Mouse (Mus musculus): ENCODE results near the gene Foxj2. TPM values are rescaled to one million over a fixed set of nuclear protein-coding genes. Genes with fewer than 3 reads are reported as not detected.
A peak's percentile ranks its signal among the peaks of the same experiment; 100 is the strongest.

Gene Foxj2
- polyA plus RNA-seq, 1 experiment from 2014 or later = 5.0 TPM

DNA sequence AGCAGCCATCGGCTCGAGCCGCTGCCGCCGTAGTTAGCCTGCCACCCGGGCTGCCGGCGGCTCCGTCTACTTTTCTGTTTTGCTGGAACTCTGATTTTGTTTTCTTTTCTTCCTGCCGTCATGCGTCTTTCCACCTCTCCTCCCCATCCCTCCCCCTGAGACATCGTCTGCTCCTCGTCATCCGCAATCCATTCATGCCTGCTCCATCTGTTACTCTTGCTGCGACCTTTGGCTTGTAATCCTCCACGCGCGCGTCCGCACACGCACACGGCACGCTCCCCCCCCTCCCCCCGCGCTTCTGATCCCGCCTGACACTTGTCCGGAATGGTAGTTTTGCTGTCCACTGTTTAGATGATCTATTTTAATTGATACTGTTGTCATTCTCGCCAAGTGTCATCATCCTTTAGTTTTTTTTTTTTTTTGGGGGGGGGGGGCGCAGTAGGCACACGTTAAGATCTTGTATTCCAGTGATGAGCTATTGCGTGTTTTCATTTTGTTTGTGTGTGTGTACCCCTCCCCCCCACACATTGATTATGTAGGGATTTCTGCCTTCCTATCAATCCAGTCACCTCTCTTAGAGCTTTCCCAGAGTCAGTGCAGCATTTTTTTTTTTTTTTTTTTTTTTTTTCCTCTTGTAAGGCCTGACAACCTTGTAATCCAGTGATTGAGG, 55.1 kb downstream of the Foxj2 start:
- WGBS = 1% methylated on average over 31 of the region's 31 CpGs
- Histone ChIP-seq H3K36me3 (peaks cover 8% of the 10 kb centered on the region; the same call in 1 of the 2 replicates), H3K4me1 (replicated peaks) (peaks cover 13% of the 10 kb centered on the region), H3K9me3 (replicated peaks) (no peaks in the 10 kb centered on the region), H3K4me3 (peak overlapping the region; percentile 97), H3K9ac (peak overlapping the region; percentile 97), H3K27me3 (no peaks in the 10 kb centered on the region), H3K4me2 (peak overlapping the region; percentile 64), H3K27ac (peak overlapping the region; percentile 94)
- ATAC-seq (replicated peaks; ENCODE audit: insufficient number of reproducible peaks, insufficient read depth, low FRiP score, low read depth) = peak; percentile 72

DNA sequence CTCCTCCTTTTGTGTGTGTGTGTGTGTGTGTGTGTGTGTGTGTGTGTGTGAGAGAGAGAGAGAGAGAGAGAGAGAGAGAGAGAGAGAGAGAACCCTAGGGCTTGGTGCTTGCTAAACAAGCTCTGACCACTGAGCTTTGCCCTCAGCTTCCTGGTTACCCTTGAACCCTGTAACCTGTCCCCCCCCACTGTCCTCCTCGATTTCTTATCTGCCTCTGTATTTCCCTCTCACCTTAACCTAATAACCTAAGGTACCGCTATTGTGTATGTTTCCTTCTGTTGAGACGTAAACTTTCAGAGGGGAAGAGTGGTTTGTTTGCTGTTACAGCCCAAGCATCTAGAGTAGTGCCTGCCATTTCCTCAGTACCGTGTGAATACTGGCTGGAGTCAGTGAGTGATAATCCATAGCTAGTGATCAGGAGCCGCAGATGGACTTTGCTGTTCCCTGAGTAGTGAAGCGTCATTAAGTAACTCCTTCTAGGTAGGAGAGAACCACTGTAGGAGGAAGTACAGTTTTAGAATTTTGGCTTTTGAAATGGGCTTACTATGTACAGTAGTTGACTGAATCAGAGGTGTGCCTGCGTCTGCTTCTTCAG, 59.5 kb downstream of the Foxj2 start:
- Histone ChIP-seq H3K4me1 (replicated peaks) (peaks cover 13% of the 10 kb centered on the region), H3K27ac (no peak overlapping the region), H3K9ac (no peak overlapping the region), H3K4me2 (no peak overlapping the region), H3K4me3 (no peak overlapping the region), H3K36me3 (peaks cover 50% of the 10 kb centered on the region), H3K27me3 (no peaks in the 10 kb centered on the region), H3K9me3 (replicated peaks) (no peaks in the 10 kb centered on the region)
- no peak for ATAC-seq (replicated peaks; ENCODE audit: insufficient number of reproducible peaks, insufficient read depth, low FRiP score, low read depth)
- WGBS = 87% methylated on average over 7 of the region's 7 CpGs

- Histone ChIP-seq H3K9me3 (replicated peaks) (no peaks in the 10 kb centered on the region), H3K4me1 (replicated peaks) (peaks cover 13% of the 10 kb centered on the region), H3K27ac (no peak overlapping the region), H3K4me3 (no peak overlapping the region), H3K9ac (no peak overlapping the region), H3K27me3 (no peaks in the 10 kb centered on the region), H3K4me2 (no peak overlapping the region), H3K36me3 (peaks cover 57% of the 10 kb centered on the region)
- ATAC-seq (replicated peaks; ENCODE audit: insufficient number of reproducible peaks, insufficient read depth, low FRiP score, low read depth) = no peak
- WGBS = 91% methylated on average over 7 of the region's 7 CpGs
Observed at GRCm38 (mm10) chr6:122879781-122880505, 60.2 kb downstream of the Foxj2 start.

- Histone ChIP-seq H3K4me1 (replicated peaks) (0 out of 2 replicates have a peak, but pooled peaks cover under 1% of the 10 kb centered on the region), H3K4me2 (no peak overlapping the region), H3K4me3 (no peak overlapping the region), H3K27ac (no peak overlapping the region), H3K9ac (no peak overlapping the region), H3K36me3 (peaks cover 66% of the 10 kb centered on the region), H3K27me3 (no peaks in the 10 kb centered on the region), H3K9me3 (replicated peaks) (no peaks in the 10 kb centered on the region)
- 80% methylated on average over 12 of the region's 12 CpGs for WGBS
- no peak for ATAC-seq (replicated peaks; ENCODE audit: insufficient number of reproducible peaks, insufficient read depth, low FRiP score, low read depth)
Observed at GRCm38 (mm10) chr6:122881287-122881686, 61.6 kb downstream of the Foxj2 start.

DNA sequence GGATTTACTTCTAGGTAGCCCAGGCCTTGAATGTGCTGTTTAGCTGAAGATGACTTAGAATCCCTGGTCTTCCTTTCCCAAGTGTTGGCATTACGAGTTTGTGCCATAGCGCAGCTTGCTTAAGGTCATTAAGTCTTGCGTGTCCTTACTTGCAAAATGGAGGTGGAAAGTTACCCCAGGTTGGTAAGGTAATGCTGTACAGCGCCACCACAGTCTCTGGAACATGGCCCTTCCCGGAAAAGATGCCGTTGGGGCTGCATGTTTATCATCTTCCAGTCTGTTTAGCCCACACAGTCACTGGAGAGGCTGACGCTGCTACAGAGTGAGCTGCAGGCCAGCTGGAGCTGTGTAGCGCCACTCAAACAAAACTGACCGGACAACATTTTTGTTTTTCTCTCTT, 63.9 kb downstream of the Foxj2 start:
- WGBS = 91% methylated on average over 9 of the region's 9 CpGs
- no peak overlapping the region for H3K27ac ChIP-seq
- H3K27me3 ChIP-seq = no peaks in the 10 kb centered on the region
- peaks cover 83% of the 10 kb centered on the region for H3K36me3 ChIP-seq
- ATAC-seq (replicated peaks; ENCODE audit: insufficient number of reproducible peaks, insufficient read depth, low FRiP score, low read depth) = no peak
- no peak overlapping the region for H3K4me2 ChIP-seq
- no peaks in the 10 kb centered on the region for H3K4me1 ChIP-seq (replicated peaks)
- no peak overlapping the region for H3K9ac ChIP-seq
- H3K9me3 ChIP-seq (replicated peaks) = no peaks in the 10 kb centered on the region
- H3K4me3 ChIP-seq = no peak overlapping the region

DNA sequence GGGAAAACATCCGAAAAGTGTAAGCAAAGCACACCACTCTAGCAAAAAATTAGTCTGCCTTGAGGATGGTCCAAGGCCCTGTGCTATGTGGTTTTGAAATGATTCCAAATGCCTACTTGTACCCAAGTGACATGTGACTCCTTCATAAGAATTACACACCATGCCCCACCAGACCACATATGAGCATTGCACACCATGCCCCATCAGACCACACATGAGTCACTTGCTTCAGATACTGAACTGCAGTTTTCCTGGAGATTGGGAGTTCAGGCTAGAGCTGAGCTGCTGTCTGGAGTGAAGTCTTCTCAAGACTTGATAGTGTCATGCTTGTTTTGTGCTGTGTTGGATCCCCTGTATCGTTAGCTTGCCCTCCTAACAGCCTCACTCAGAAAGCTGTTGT, 69.9 kb downstream of the Foxj2 start:
- no peak overlapping the region for H3K4me2 ChIP-seq
- no peak overlapping the region for H3K27ac ChIP-seq
- H3K9ac ChIP-seq = no peak overlapping the region
- H3K4me1 ChIP-seq (replicated peaks) = no peaks in the 10 kb centered on the region
- no peaks in the 10 kb centered on the region for H3K27me3 ChIP-seq
- ATAC-seq (replicated peaks; ENCODE audit: insufficient number of reproducible peaks, insufficient read depth, low FRiP score, low read depth) = no peak
- no peak overlapping the region for H3K4me3 ChIP-seq
- H3K36me3 ChIP-seq = peaks cover 51% of the 10 kb centered on the region
- no peaks in the 10 kb centered on the region for H3K9me3 ChIP-seq (replicated peaks)
- WGBS = 91% methylated on average over 2 of the region's 2 CpGs

- Histone ChIP-seq H3K9me3 (replicated peaks) (no peaks in the 10 kb centered on the region), H3K27ac (no peak overlapping the region), H3K36me3 (peaks cover 26% of the 10 kb centered on the region), H3K9ac (no peak overlapping the region), H3K4me2 (no peak overlapping the region), H3K27me3 (no peaks in the 10 kb centered on the region), H3K4me1 (replicated peaks) (no peaks in the 10 kb centered on the region), H3K4me3 (no peak overlapping the region)
- ATAC-seq (replicated peaks; ENCODE audit: insufficient number of reproducible peaks, insufficient read depth, low FRiP score, low read depth) = no peak
- WGBS = 9% methylated on average over 2 of the region's 2 CpGs
Observed at GRCm38 (mm10) chr6:122892442-122893049, 72.8 kb downstream of the Foxj2 start.

Small RNA genes within 50 kb of the gene (microRNA-seq; reads per million reads assigned to microRNA genes)
- not detected for gene Mir7231

Other genes starting within 250 kb of the Foxj2 start
- gene Apobec1, start 217.5 kb upstream of the Foxj2 start, polyA plus RNA-seq (2015; fragmentation: Nextera tagmentation; extraction: Ambion mirVana) = 3.3 and 5.7 TPM in 2 replicates
- gene Gdf3, start 209.8 kb upstream of the Foxj2 start, polyA plus RNA-seq (2015; fragmentation: Nextera tagmentation; extraction: Ambion mirVana) = 0.11 and 0.33 TPM in 2 replicates
- 0.28 TPM in 1 of 2 replicates, not detected in the other for gene Dppa3, start 193.5 kb upstream of the Foxj2 start, polyA plus RNA-seq (2015; fragmentation: Nextera tagmentation; extraction: Ambion mirVana)
- gene Nanog, start 112.4 kb upstream of the Foxj2 start, polyA plus RNA-seq (2015; fragmentation: Nextera tagmentation; extraction: Ambion mirVana) = 0.56 and 0.79 TPM in 2 replicates
- 8.4 and 12.2 TPM in 2 replicates for gene Slc2a3, start 18.3 kb upstream of the Foxj2 start, polyA plus RNA-seq (2015; fragmentation: Nextera tagmentation; extraction: Ambion mirVana)
- 2.8 and 4.3 TPM in 2 replicates for gene C3ar1, start 36.2 kb downstream of the Foxj2 start, polyA plus RNA-seq (2015; fragmentation: Nextera tagmentation; extraction: Ambion mirVana)
- gene Necap1, start 54.6 kb downstream of the Foxj2 start, polyA plus RNA-seq (2015; fragmentation: Nextera tagmentation; extraction: Ambion mirVana) = 48.3 and 49.5 TPM in 2 replicates
- 2.0 and 2.3 TPM in 2 replicates for gene Clec4a1, start 101.9 kb downstream of the Foxj2 start, polyA plus RNA-seq (2015; fragmentation: Nextera tagmentation; extraction: Ambion mirVana)
- gene Clec4a3, start 132.6 kb downstream of the Foxj2 start, polyA plus RNA-seq (2015; fragmentation: Nextera tagmentation; extraction: Ambion mirVana) = 1.7 and 4.3 TPM in 2 replicates
- gene Clec4a4, start 170.5 kb downstream of the Foxj2 start, polyA plus RNA-seq (2015; fragmentation: Nextera tagmentation; extraction: Ambion mirVana) = not detected in 2 replicates
- not detected in 2 replicates for gene Clec4b1, start 230.0 kb downstream of the Foxj2 start, polyA plus RNA-seq (2015; fragmentation: Nextera tagmentation; extraction: Ambion mirVana)